Mouse (Mus musculus): ENCODE results near the gene Lrrc4b. TPM values are rescaled to one million over a fixed set of nuclear protein-coding genes. Genes with fewer than 3 reads are reported as not detected.

Lrrc4b gene
- under 1 TPM; 0.18 to 0.64 TPM for polyA plus RNA-seq (2017; shearing (Covaris generic))

GRCm38 (mm10) chr7:44428968-44429521 is at the start of gene Lrrc4b:
Gene Lrrc4b, plus strand, starts transcription at chr7:44429018.

GRCm38 (mm10) chr7:44383980-44384715 is 44.7 kb upstream of the Lrrc4b start, which contains the start of gene Syt3:
Gene Syt3, plus strand, starts transcription at chr7:44384102.

GRCm38 (mm10) chr7:44385720-44386119 is 43.1 kb upstream of the Lrrc4b start, which contains the start of gene 1700008O03Rik:
Gene 1700008O03Rik, minus strand, starts transcription at chr7:44385820.

GRCm38 (mm10) chr7:44465111-44465510 is 36.3 kb downstream of the Lrrc4b start, which contains the start of gene Aspdh:
Gene Aspdh, plus strand, starts transcription at chr7:44465391.

GRCm38 (mm10) chr7:44467811-44468411 is 39.1 kb downstream of the Lrrc4b start, which contains the start of gene Josd2:
Gene Josd2, plus strand, starts transcription at chr7:44467980.

GRCm38 (mm10) chr7:44495992-44496770 is 67.4 kb downstream of the Lrrc4b start, which contains the start of the genes Emc10 and Fam71e1:
Gene Emc10, minus strand, starts transcription at chr7:44496529.
Gene Fam71e1, plus strand, starts transcription at chr7:44496581.

Other genes with a start within 250 kb of the Lrrc4b start
- under 1 TPM in 1 of 2 experiments, not detected in 1; 0.84 TPM for gene Klk1b24, start 240.8 kb upstream of the Lrrc4b start, polyA plus RNA-seq (2017; shearing (Covaris generic))
- gene Klk1b3, start 230.8 kb upstream of the Lrrc4b start, polyA plus RNA-seq (2017; shearing (Covaris generic)) = not detected
- under 1 TPM in 1 of 2 experiments, not detected in 1; 0.59 TPM for gene Klk1b4, start 221.6 kb upstream of the Lrrc4b start, polyA plus RNA-seq (2017; shearing (Covaris generic))
- gene Klk1b5, start 213.1 kb upstream of the Lrrc4b start, polyA plus RNA-seq (2017; shearing (Covaris generic)) = not detected
- under 1 TPM in 1 of 2 experiments, not detected in 1; 0.65 TPM for gene Klk1, start 203.7 kb upstream of the Lrrc4b start, polyA plus RNA-seq (2017; shearing (Covaris generic))
- gene Gm36864, start 192.8 kb upstream of the Lrrc4b start, polyA plus RNA-seq (2017; shearing (Covaris generic)) = 1 to 10 TPM in 1 of 2 experiments, not detected in 1; 2.8 TPM
- 1 to 10 TPM; 1.5 to 4.0 TPM for gene 1700028J19Rik, start 182.3 kb upstream of the Lrrc4b start, polyA plus RNA-seq (2017; shearing (Covaris generic))
- gene 2410002F23Rik, start 182.3 kb upstream of the Lrrc4b start, polyA plus RNA-seq (2017; shearing (Covaris generic)) = 100 to 1,000 TPM; 133 to 173 TPM
- gene Acp4, start 171.6 kb upstream of the Lrrc4b start, polyA plus RNA-seq (2017; shearing (Covaris generic)) = 1 to 10 TPM in 1 of 2 experiments, under 1 TPM in 1; 0.18 to 1.3 TPM
- not detected for gene Gm15517, start 167.6 kb upstream of the Lrrc4b start, polyA plus RNA-seq (2017; shearing (Covaris generic))
- gene Clec11a, start 122.1 kb upstream of the Lrrc4b start, polyA plus RNA-seq (2017; shearing (Covaris generic)) = under 1 TPM; 0.31 to 0.95 TPM
- gene Shank1, start 118.8 kb upstream of the Lrrc4b start, polyA plus RNA-seq (2017; shearing (Covaris generic)) = under 1 TPM; 0.10 to 0.24 TPM
- under 1 TPM; 0.23 to 0.55 TPM for gene Syt3, start 44.9 kb upstream of the Lrrc4b start, polyA plus RNA-seq (2017; shearing (Covaris generic))
- under 1 TPM; 0.47 to 0.69 TPM for gene 1700008O03Rik, start 43.2 kb upstream of the Lrrc4b start, polyA plus RNA-seq (2017; shearing (Covaris generic))
- gene Aspdh, start 36.4 kb downstream of the Lrrc4b start, polyA plus RNA-seq (2017; shearing (Covaris generic)) = 1 to 10 TPM in 1 of 2 experiments, not detected in 1; 1.2 TPM
- gene Josd2, start 39.0 kb downstream of the Lrrc4b start, polyA plus RNA-seq (2017; shearing (Covaris generic)) = 100 to 1,000 TPM in 1 of 2 experiments, 10 to 100 TPM in 1; 94.8 to 118 TPM
- gene Emc10, start 67.5 kb downstream of the Lrrc4b start, polyA plus RNA-seq (2017; shearing (Covaris generic)) = 100 to 1,000 TPM; 151 to 196 TPM
- 1 to 10 TPM; 3.0 to 7.2 TPM for gene Fam71e1, start 67.6 kb downstream of the Lrrc4b start, polyA plus RNA-seq (2017; shearing (Covaris generic))
- gene Mybpc2, start 95.6 kb downstream of the Lrrc4b start, polyA plus RNA-seq (2017; shearing (Covaris generic)) = not detected
- 1 to 10 TPM; 2.6 to 6.3 TPM for gene Spib, start 103.1 kb downstream of the Lrrc4b start, polyA plus RNA-seq (2017; shearing (Covaris generic))
- gene Pold1, start 119.8 kb downstream of the Lrrc4b start, polyA plus RNA-seq (2017; shearing (Covaris generic)) = 10 to 100 TPM; 46.3 to 81.8 TPM
- 100 to 1,000 TPM; 132 to 172 TPM for gene Nr1h2, start 124.9 kb downstream of the Lrrc4b start, polyA plus RNA-seq (2017; shearing (Covaris generic))
- gene Napsa, start 143.4 kb downstream of the Lrrc4b start, polyA plus RNA-seq (2017; shearing (Covaris generic)) = 1 to 10 TPM; 3.9 to 9.7 TPM
- gene Kcnc3, start 161.6 kb downstream of the Lrrc4b start, polyA plus RNA-seq (2017; shearing (Covaris generic)) = under 1 TPM; 0.17 to 0.44 TPM
- gene Myh14, start 241.8 kb downstream of the Lrrc4b start, polyA plus RNA-seq (2017; shearing (Covaris generic)) = 1 to 10 TPM in 1 of 2 experiments, under 1 TPM in 1; 0.24 to 1.8 TPM

Measured in inflammation-experienced regulatory T-cells (primary cell).